Mouse (Mus musculus) bone marrow, adult 2 months (tissue): ENCODE measurements around the gene Gm29609. TPM values are rescaled to one million over a fixed set of nuclear protein-coding genes. Genes with fewer than 3 reads are reported as not detected.

ENCODE experiments used
- H3K27ac ChIP-seq: fragments of 200-500 bp; 2 replicates; pipeline ENCODE4 v1.5.1; 2012; ENCODE audit warnings: low read depth, mild to moderate bottlenecking, control low read depth, inconsistent platforms, low read length; ENCODE audit not compliant: control insufficient read depth, poor library complexity, insufficient read depth
- H3K4me1 ChIP-seq: fragments of 200-500 bp; 2 replicates; pipeline ENCODE4 v1.6.1; 2011; ENCODE audit warnings: low read length; ENCODE audit not compliant: control insufficient read depth, insufficient read depth
- H3K4me3 ChIP-seq: fragments of 200-500 bp; replicated peaks from 2 replicates; pipeline ENCODE3; 2011; ENCODE audit warnings: mild to moderate bottlenecking, low read depth, low read length, control low read depth; ENCODE audit not compliant: control insufficient read depth
- CTCF ChIP-seq: fragments of 200-500 bp; IDR thresholded peaks from 2 replicates; pipeline ENCODE4 v1.5.1; 2011; ENCODE audit warnings: low read length, control low read depth; ENCODE audit not compliant: control insufficient read depth, insufficient read depth
- POLR2A ChIP-seq: fragments of 200-500 bp; IDR thresholded peaks from 2 replicates; pipeline ENCODE4 v1.6.1; 2011; ENCODE audit warnings: low read depth, mild to moderate bottlenecking, control low read depth, low read length, borderline replicate concordance; ENCODE audit not compliant: control insufficient read depth
- WGBS: fragments of 180-500 bp; shearing (Covaris S2); methylation state at CpG from one replicate; pipeline ENCODE4 v1.1.7; 2018; 5-methylcytosine and 5-hydroxymethylcytosine counted together
- polyA plus RNA-seq: library from polyadenylated mRNA; stranded (reverse); fragments of >200 nt; gene quantifications from 2 replicates; pipeline ENCODE4 v1.2.4, GENCODE M21; 2011; ENCODE audit warnings: low replicate concordance; ENCODE audit not compliant: missing spikeins, insufficient read depth, insufficient read length

Gene Gm29609
- polyA plus RNA-seq, 1 experiment = not detected

DNA sequence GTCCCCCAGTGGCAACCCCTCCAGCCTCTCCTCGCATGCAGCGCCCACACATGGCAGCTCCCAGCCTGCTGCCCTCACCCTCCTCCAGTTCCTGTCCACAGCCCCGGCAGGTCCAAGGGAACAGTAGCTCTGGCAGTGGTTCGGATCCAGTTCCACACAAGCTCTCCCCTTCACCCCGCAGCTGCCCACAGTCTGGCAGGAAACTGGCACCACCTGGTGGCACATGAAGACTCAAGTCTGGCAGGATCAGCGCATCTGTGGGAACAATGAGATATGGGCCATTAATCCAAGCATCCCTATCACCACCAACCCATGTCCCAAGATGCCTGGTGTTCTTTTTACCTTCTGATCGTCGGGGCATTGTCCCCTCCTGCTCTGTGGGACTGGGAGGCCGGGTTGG lies 20.2 kb upstream of the Gm29609 start:
- H3K27ac ChIP-seq = no peak overlapping the region
- no peak for TF ChIP-seq CTCF
- no peak for TF ChIP-seq POLR2A
- H3K4me3 ChIP-seq = no peak overlapping the region

DNA sequence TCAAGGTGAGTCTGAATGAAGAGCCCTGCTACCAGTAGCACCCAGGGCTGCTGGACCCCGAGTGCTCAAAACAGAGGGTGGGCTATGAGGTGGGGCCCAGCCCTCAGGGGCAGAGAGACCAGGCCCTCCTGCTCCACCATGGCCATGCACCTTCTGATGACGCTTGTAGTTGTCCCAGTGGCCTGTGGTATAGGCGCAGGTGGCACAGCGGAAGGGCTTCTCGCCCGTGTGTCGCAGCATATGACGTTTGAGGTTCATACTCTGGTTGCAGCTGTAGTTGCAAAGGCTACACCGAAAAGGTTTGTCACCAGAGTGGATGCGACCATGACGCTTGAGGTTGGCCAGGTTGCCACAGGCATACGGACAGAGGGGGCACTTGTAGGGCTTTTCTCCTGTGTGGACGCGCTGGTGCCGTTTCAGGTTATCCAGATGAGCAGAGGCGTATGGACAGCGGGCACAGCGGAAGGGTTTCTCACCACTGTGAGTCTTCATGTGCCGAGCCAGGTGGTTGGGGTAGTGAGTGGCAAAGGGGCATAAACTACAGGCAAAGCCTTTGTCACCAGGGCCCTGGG lies 19.7 kb upstream of the Gm29609 start:
- Histone ChIP-seq H3K4me3 (no peak overlapping the region), H3K27ac (no peak overlapping the region), H3K4me1 (no peaks in the 10 kb centered on the region)
- 91% methylated on average over 19 of the region's 19 CpGs for WGBS
- no peak; the same call in 1 of the 2 replicates for TF ChIP-seq POLR2A
- no peak for TF ChIP-seq CTCF

More for the DNA sequence above, 20.2 kb upstream of the Gm29609 start:
- H3K4me1 ChIP-seq = no peaks in the 10 kb centered on the region
- 78% methylated on average over 9 of the region's 9 CpGs for WGBS

DNA sequence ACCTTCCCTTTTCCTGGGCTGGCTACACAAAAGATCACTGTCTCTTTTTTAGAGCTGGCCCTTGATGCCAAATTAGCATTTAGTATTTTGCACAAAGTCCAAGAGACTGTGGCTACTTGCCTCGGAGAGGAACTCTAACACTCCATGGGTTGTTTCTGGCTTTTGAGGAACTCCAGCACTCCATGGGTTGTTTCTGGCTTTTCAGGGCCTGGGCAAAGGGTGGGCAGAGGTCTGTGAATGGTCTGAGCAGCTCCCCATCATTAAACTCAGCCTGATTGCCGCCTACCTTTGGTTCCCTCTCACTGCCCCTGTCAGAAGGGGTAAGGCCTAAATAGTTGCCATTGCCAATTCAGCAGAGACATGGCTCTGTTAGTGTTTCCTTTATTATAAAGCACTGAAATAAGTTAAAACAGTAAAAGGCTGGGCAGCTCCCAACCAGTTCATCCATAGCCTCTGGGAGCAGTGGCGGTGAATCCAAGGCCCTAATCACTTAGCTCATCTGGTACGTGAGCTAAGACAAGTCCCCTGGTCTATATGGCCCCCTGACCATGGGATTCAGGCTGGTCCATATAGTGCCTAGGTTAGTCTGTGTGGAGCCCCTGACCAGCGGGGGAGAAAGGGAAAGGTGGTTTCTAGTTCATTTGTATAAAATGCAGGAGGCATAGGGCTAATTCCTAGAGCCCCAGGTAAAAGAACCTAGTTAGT lies 19.1 kb upstream of the Gm29609 start:
- Histone ChIP-seq H3K4me1 (no peaks in the 10 kb centered on the region), H3K4me3 (no peak overlapping the region), H3K27ac (no peak overlapping the region)
- TF ChIP-seq POLR2A = no peak
- no peak for TF ChIP-seq CTCF
- WGBS = 79% methylated on average over 5 of the region's 5 CpGs

DNA sequence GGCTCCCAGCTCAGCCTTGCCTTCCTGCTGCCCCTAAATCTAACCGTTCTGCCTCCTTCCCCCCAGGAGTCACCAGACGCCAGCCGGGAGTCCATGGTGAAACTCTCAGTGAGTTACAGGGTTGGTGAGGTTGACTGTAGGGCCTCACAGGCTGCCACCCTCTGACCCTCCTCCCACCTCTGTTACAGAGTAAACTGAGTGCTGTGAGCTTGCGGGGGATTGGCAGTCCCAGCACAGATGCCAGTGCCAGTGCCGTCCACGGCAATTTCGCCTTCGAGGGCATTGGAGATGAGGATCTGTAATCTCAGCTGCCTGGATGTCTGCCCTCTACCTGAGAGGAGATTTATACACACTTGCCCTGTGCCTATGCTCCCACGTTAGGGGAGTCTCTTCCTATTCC lies 18.5 kb upstream of the Gm29609 start:
- H3K4me1 ChIP-seq = no peaks in the 10 kb centered on the region
- TF ChIP-seq CTCF (no peak), POLR2A (no peak)
- 78% methylated on average over 9 of the region's 9 CpGs for WGBS
- H3K4me3 ChIP-seq = no peak overlapping the region
- H3K27ac ChIP-seq = no peak overlapping the region

DNA sequence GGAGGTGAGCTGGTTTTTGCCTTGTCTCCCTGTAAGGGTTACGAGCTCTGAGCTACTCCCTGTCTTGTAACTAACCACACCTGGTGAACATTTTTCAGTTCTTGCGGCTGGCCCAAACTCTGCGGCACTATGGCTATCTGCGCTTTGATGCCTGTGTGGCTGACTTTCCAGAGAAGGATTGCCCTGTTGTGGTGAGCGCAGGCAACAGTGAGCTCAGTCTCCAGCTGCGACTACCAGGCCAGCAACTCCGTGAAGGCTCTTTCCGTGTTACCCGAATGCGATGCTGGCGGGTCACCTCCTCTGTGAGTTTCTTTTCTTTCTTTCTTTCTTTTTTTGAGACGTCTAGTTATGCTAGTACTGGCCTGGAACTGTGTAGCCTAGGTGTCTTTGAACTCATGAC lies 17.4 kb upstream of the Gm29609 start:
- 96% methylated on average over 12 of the region's 12 CpGs for WGBS
- TF ChIP-seq CTCF = no peak
- TF ChIP-seq POLR2A = no peak
- H3K4me3 ChIP-seq = no peak overlapping the region
- H3K27ac ChIP-seq = no peak overlapping the region
- no peaks in the 10 kb centered on the region for H3K4me1 ChIP-seq

DNA sequence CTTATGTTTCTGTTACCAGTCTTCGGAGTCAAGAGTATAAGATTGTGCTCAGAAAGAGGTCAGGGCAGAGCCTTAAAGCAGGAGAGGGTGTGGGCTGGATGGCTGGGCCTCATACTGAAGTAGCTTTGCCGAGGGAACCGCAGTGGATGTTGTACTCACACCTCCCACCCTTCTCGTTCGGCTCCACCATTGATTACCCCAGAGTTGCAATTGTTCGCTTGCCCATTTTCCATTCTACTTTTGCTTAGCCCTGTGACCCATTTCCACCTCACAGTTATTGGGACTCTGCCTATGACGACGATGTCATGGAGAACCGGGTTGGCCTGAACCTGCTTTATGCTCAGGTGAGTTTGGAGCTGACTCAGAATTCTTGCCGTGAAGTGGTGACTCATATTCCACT lies 16.5 kb upstream of the Gm29609 start:
- Histone ChIP-seq H3K4me3 (no peak overlapping the region), H3K27ac (no peak overlapping the region), H3K4me1 (no peaks in the 10 kb centered on the region; the same call in 1 of the 2 replicates)
- 93% methylated on average over 10 of the region's 10 CpGs for WGBS
- TF ChIP-seq POLR2A = no peak
- no peak for TF ChIP-seq CTCF

DNA sequence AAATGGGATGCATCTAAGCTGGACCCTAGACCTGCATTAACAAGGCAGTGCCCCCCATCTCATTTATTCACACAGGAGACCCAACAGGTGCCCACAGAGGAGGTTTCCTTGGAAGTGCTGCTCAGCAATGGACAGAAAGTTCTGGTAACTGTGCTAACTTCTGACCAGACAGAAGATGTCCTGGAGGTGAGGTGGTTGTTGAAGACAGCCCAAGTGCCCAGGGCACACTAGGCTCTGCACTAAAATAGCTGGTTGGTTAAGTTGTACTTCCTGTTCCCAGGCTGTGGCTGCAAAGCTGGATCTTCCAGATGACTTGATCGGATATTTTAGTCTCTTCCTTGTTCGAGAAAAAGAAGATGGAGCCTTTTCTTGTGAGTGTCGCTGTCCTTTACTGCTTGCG lies 16.0 kb upstream of the Gm29609 start:
- 90% methylated on average over 4 of the region's 4 CpGs for WGBS
- Histone ChIP-seq H3K27ac (no peak overlapping the region), H3K4me1 (no peaks in the 10 kb centered on the region; the same call in 1 of the 2 replicates), H3K4me3 (no peak overlapping the region)
- TF ChIP-seq CTCF (no peak), POLR2A (no peak)

DNA sequence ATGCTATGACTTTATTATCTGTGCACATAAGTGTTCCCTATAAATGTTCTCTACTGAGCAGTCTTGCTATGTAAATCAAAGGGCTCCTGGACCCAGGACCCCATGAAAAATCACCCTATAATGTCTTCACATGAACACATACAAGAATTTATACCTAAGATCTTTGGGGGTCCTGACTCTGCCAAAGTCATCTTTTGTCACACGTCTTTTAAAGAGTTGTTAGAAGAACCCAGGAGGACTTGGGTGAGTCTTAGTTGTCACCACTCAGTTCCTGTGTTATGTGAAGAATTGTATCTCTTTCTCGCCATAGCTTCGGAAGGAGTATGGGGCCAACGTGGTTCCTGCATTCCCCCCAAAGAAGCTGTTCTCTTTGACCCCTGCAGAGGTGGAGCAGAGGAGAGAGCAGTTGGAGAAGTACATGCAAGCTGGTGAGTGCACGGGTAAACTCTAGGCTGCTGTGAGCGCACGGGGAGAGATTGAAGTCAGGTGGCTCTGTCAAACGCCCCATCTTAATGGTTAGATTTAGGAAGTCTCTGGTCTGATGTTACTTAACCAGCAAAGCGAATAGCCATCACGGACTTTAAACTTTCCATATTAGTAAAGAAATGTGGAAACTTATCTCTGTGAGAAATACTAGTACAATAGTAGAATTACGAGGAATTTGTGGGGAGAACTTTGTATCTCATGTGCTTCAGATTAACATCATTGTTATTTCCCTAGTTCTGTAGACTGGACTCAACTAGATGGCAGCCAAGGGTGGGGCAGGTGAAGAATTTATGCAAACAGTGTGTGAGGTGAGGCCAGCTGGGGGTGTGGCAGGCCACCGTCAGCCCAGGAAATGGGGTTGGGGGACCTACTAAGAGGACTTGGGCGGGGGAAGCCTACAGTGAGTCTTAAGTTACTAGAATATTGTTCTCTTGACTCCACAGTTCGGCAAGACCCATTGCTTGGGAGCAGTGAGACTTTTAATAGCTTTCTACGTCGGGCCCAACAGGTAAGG lies 15.1 kb upstream of the Gm29609 start:
- no peaks in the 10 kb centered on the region; the same call in 1 of the 2 replicates for H3K4me1 ChIP-seq
- H3K27ac ChIP-seq = no peak overlapping the region
- no peak overlapping the region for H3K4me3 ChIP-seq
- no peak for TF ChIP-seq POLR2A
- TF ChIP-seq CTCF = no peak
- 89% methylated on average over 16 of the region's 16 CpGs for WGBS
